Mouse (Mus musculus) liver, embryonic 14.5 days (tissue): ENCODE data around the gene Mip. TPM values are rescaled to one million over a fixed set of nuclear protein-coding genes. Genes with fewer than 3 reads are reported as not detected.
"Not testable (repeated sequence)": the region's sequence is repeated elsewhere in the genome, so short reads cannot be mapped to it uniquely, and the experiment has no call there.

ENCODE experiments used
- ATAC-seq: fragments of 200-750 bp; cut with Nextera tagmentation; 2 replicates; pipeline ENCODE4 v1.8.0; 2017; ENCODE audit warnings: moderate number of reproducible peaks, mild to moderate bottlenecking, moderate library complexity; ENCODE audit not compliant: insufficient read depth
- DNase-seq, 3 experiments: peaks; one replicate each; pipeline ENCODE4 v3.0.0-alpha.2; 2012 to 2013; ENCODE audit warnings: low read depth in 3 of 3, low spot score in 3 of 3
- H3K27ac ChIP-seq: fragments of 300-500 bp; sonication (generic); 2 replicates; pipeline ENCODE4 v1.5.1; 2014; ENCODE audit warnings: moderate library complexity, mild to moderate bottlenecking, control low read depth, inconsistent platforms
- H3K27me3 ChIP-seq: fragments of 300-500 bp; sonication (generic); 2 replicates; pipeline ENCODE4 v1.6.1; 2014; ENCODE audit warnings: mild to moderate bottlenecking, low read length, moderate library complexity; ENCODE audit not compliant: control insufficient read depth, insufficient read depth
- H3K36me3 ChIP-seq: fragments of 300-500 bp; sonication (generic); replicated peaks from 2 replicates; pipeline ENCODE4 v1.6.1; 2014; ENCODE audit warnings: low read depth; ENCODE audit not compliant: control insufficient read depth, insufficient read depth
- H3K4me1 ChIP-seq, 2 experiments: fragments of 200-500 bp in 1 of 2; fragments of 300-500 bp in 1 of 2; sonication (generic) in 1 of 2; replicated peaks; 2 replicates each; pipeline ENCODE4 v1.6.1; 2012 to 2014; ENCODE audit warnings: antibody characterized with exemption in 1 of 2, inconsistent platforms in 1 of 2, low read length in 1 of 2; ENCODE audit not compliant: control insufficient read depth in 2 of 2, insufficient read depth in 2 of 2
- H3K4me2 ChIP-seq: fragments of 300-500 bp; sonication (generic); 2 replicates; pipeline ENCODE4 v1.6.1; 2014; ENCODE audit warnings: low read depth, mild to moderate bottlenecking, control low read depth, moderate library complexity
- H3K4me3 ChIP-seq, 2 experiments: fragments of 200-500 bp in 1 of 2; fragments of 300-500 bp in 1 of 2; sonication (generic) in 1 of 2; 2 replicates each; pipeline ENCODE4 v1.5.1; 2012 to 2014; ENCODE audit warnings: low read depth in 2 of 2, low read length in 2 of 2, mild to moderate bottlenecking in 2 of 2, control low read depth in 1 of 2, inconsistent platforms in 1 of 2, moderate library complexity in 1 of 2; ENCODE audit not compliant: insufficient read depth in 1 of 2
- H3K9ac ChIP-seq: fragments of 300-500 bp; sonication (generic); replicated peaks from 2 replicates; pipeline ENCODE4 v1.6.1; 2014; ENCODE audit warnings: mild to moderate bottlenecking, control low read depth, moderate library complexity
- H3K9me3 ChIP-seq: fragments of 300-500 bp; sonication (generic); 2 replicates; pipeline ENCODE4 v1.6.1; 2016; ENCODE audit warnings: low read length, mixed read lengths; ENCODE audit not compliant: control insufficient read depth
- CTCF ChIP-seq: IDR thresholded peaks from 2 replicates; pipeline ENCODE4 v1.5.1; 2016; ENCODE audit warnings: antibody characterized with exemption, low read depth, control low read depth
- EP300 ChIP-seq: IDR thresholded peaks from 2 replicates; pipeline ENCODE4 v1.6.1; 2016; ENCODE audit warnings: antibody characterized with exemption, low read depth
- WGBS: fragments of 180-500 bp; shearing (Covaris S2); extraction: QIAGEN DNeasy Blood & Tissue Kit; methylation state at CpG from one replicate; pipeline ENCODE4 v1.1.7; 2014; ENCODE audit not compliant: insufficient replicate concordance; 5-methylcytosine and 5-hydroxymethylcytosine counted together
- polyA plus RNA-seq, 2 experiments: library from polyadenylated mRNA; depleted of rRNA in 1 of 2; stranded (reverse) in 1 of 2; unstranded in 1 of 2; fragments of >200 nt; fragmentation: Nextera tagmentation in 1 of 2; extraction: Ambion mirVana in 1 of 2; gene quantifications; 2 replicates each; pipeline versions ENCODE4 v1.2.1 to v1.2.3; 2012 to 2014

The Mip gene
- polyA plus RNA-seq, 2 experiments: 0.02 TPM; not detected in 1

DNA sequence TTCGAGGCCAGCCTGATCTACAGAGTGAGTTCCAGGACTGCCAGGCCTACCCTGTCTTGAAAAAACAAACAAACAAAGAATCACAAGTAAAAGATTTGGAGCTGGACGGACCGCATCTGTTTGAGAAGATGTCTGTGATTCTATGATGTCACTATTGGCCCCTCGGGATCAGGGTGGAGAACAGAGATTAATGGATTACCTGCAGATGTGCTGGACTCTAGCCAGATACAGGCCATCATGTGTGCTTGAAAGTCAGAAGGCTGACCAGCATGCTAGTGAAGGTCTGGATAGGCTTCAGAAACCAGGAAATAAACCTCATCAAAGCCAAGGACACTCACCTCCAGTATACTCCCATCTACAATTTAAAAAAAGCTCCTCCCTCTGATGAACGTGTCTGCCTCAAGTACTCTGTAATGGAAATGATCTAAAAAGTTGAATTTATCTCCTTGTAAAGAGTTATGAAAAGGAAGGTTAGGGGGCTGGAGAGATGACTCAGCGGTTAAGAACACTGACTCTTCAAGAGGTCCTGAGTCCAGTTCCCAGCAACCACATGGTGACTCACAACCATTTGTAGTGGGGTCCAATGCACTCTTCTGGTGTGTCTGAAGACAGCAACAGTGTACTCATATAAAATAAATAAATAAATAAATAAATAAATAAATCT, 40.2 kb upstream of the Mip start:
- Histone ChIP-seq H3K4me3 (no peak overlapping the region), H3K36me3 (no peaks in the 10 kb centered on the region), H3K9ac (no peak overlapping the region), H3K4me1 (peaks cover 13 to 18% of the 10 kb centered on the region in 2 experiments), H3K27ac (no peak overlapping the region; the same call in 1 of the 2 replicates), H3K27me3 (no peaks in the 10 kb centered on the region), H3K9me3 (no peaks in the 10 kb centered on the region), H3K4me2 (no peak overlapping the region)
- WGBS: 67% methylated on average over 6 of the region's 6 CpGs
- DNase-seq (no peak), ATAC-seq (no peak)
- TF ChIP-seq EP300 (no peak), CTCF (no peak)

DNA sequence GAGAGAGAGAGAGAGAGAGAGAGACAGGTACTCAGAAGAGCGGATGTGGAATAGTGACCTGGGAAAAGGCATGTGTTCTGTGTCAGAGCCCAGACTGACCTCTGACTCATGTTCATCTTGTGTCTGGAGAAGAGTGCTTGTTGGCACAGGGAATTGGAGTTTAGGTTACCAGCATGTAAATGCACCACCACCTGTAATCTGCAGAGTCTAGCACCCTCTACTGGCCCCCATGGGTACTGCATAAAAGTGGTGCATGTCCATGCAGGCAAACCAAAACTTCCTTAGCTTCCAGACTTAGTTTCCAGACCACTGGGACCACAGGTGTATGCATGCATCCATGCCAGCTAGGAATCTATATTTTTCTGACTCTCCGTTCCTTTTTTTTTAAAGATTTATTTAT, 39.7 kb upstream of the Mip start:
- no peak overlapping the region for H3K9ac ChIP-seq
- ATAC-seq (peak; percentile 40; the same call in 1 of the 2 replicates), DNase-seq (peak; percentile 77 to 85 (median 81))
- no peak overlapping the region; the same call in 1 of the 2 replicates for H3K27ac ChIP-seq
- no peaks in the 10 kb centered on the region for H3K36me3 ChIP-seq
- H3K4me2 ChIP-seq: no peak overlapping the region
- H3K4me1 ChIP-seq: peaks cover 13 to 18% of the 10 kb centered on the region in 2 experiments
- H3K9me3 ChIP-seq: no peaks in the 10 kb centered on the region
- WGBS: 54% methylated on average over 2 of the region's 2 CpGs
- H3K4me3 ChIP-seq: no peak overlapping the region
- peak; percentile 98 for TF ChIP-seq CTCF
- TF ChIP-seq EP300: no peak
- no peaks in the 10 kb centered on the region for H3K27me3 ChIP-seq

DNA sequence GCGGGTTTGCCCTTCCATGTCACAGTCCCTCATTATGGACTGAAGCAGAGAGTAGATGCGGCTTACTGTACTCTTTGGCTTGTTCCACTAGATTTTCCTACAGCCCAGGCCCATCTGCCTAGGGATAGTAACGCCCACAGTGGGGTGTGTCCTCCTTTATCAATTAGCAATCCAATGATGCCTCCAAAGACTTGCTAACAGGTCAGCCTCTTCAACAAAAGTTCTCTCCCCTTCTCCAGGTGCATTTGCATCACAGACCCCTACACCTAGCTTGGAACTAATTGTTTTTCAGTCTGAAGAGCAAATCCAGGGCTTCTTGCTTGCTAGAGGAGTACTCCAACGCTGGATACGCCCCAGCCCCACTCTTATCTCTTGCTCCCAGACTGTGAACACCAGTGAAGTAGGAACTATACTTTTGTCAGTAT, 38.4 kb upstream of the Mip start:
- Histone ChIP-seq H3K4me2 (peak overlapping the region; percentile 60), H3K27me3 (no peaks in the 10 kb centered on the region), H3K4me3 (no peak overlapping the region), H3K36me3 (no peaks in the 10 kb centered on the region), H3K9me3 (no peaks in the 10 kb centered on the region), H3K4me1 (peaks cover 13 to 18% of the 10 kb centered on the region in 2 experiments), H3K9ac (peak overlapping the region; percentile 51), H3K27ac (peak overlapping the region; percentile 89)
- WGBS: 28% methylated on average over 5 of the region's 5 CpGs
- DNase-seq: peak; percentile 68 to 73 (median 72)
- no peak for TF ChIP-seq CTCF
- peak; percentile 66 for TF ChIP-seq EP300
- ATAC-seq: peak; percentile 90

DNA sequence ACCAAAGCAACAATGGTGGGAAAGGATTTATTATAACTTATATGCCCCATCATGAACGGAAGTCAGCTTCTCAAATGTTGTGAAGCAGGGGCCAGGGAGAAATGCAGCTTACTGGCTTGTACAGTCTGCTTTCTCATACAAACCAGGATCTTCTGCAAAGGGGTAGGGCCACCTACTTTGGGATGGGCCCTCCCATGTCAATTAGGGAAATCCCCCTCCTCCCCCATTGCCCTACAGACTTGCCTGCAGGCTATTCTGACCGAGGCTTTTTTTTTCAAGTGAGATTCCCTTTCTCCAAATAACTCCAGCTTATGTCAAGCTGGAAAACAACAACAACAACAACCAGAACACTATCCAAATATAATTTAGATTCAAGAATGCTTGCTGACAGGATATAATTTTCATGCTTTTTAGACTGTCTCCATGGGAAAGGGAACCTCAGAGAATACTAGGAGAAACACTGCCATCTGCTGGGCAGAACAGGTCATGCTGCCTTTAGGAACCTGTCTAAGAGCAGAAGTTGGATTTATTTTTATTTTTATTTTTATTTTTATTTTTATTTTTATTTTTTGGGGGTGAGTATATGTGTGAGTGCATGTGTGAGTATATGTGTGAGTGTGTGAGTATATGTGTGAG, 37.3 kb upstream of the Mip start:
- H3K4me2 ChIP-seq: no peak overlapping the region
- H3K27ac ChIP-seq: peak overlapping the region; percentile 63
- H3K36me3 ChIP-seq: no peaks in the 10 kb centered on the region
- peaks cover 3% of the 10 kb centered on the region; the same call in 1 of the 2 replicates for H3K27me3 ChIP-seq
- H3K9me3 ChIP-seq: no peaks in the 10 kb centered on the region
- H3K4me1 ChIP-seq: peaks cover 13 to 18% of the 10 kb centered on the region in 2 experiments
- DNase-seq (peak; percentile 69 to 72 (median 70)), ATAC-seq (no peak)
- H3K9ac ChIP-seq: no peak overlapping the region
- H3K4me3 ChIP-seq: no peak overlapping the region
- 51% methylated on average over 2 of the region's 2 CpGs for WGBS
- peak; percentile 80 for TF ChIP-seq CTCF
- no peak for TF ChIP-seq EP300

DNA sequence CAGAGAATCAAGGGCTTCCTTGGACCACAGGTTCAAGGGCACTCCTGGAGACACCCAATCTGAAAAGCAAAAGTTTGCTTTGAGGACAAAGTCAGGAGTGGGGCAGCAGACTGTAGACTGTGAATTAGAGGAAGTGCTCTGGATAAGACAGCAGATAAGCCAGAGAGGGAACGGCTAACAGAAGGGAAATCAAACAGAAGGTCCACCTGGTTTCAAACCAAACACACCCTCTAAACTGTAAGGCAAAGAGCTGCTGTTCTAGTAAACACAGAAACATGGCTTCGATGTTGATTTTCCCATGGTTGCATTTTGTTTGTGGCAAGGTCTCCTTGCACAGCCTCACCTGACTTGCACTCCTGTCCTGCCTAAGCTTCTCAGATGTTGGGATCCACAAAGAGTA, 34.2 kb upstream of the Mip start:
- ATAC-seq: no peak
- no peak overlapping the region for H3K4me3 ChIP-seq
- 35% methylated on average over 2 of the region's 2 CpGs for WGBS
- H3K9me3 ChIP-seq: no peaks in the 10 kb centered on the region
- peaks cover 13 to 16% of the 10 kb centered on the region in 2 experiments for H3K4me1 ChIP-seq
- H3K27ac ChIP-seq: no peak overlapping the region
- DNase-seq: no peak
- H3K36me3 ChIP-seq: no peaks in the 10 kb centered on the region
- H3K27me3 ChIP-seq: peaks cover 24% of the 10 kb centered on the region
- no peak overlapping the region for H3K4me2 ChIP-seq
- TF ChIP-seq EP300: no peak
- no peak for TF ChIP-seq CTCF
- H3K9ac ChIP-seq: no peak overlapping the region

DNA sequence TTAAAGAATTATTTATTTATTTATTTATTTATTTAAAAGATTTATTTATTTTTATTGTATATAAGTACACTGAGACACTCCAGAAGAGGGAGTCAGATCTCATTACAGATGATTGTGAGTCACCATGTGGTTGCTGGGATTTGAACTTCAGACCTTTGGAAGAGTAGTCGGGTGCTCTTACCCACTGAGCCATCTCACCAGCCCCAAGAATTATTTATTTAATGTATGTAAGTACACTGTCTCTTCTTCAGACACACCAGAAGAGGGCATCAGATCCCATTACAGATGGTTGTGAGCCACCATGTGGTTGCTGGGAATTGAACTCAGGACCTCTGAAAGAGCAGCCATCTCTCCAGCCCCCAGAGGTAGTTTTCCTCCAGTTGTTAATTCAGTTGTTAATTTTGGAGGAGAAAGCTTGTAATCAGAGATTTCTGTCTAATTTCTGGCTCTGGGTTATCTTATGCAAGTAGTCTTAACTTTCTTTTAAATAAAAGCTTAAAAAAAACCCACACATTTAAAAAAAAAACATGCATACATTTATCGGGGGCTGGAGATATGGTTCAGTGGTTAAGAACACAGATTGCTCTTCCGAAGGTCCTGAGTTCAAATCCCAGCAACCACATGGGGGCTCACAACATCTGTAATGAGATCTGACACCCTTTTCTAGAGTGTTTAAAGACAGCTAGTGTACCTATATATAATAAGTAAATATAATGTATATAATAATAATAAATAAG, 33.4 kb upstream of the Mip start:
- H3K4me2 ChIP-seq, DNase-seq, H3K36me3 ChIP-seq, H3K4me1 ChIP-seq, H3K27ac ChIP-seq, ATAC-seq, H3K9me3 ChIP-seq, H3K9ac ChIP-seq, H3K4me3 ChIP-seq: not testable (repeated sequence)
- H3K27me3 ChIP-seq: peaks cover 26% of the 10 kb centered on the region
- 76% methylated on average over 3 of the region's 3 CpGs for WGBS
